Comparison of ENCODE assay signal across 19 mouse cellular contexts in the genomic region with DNA sequence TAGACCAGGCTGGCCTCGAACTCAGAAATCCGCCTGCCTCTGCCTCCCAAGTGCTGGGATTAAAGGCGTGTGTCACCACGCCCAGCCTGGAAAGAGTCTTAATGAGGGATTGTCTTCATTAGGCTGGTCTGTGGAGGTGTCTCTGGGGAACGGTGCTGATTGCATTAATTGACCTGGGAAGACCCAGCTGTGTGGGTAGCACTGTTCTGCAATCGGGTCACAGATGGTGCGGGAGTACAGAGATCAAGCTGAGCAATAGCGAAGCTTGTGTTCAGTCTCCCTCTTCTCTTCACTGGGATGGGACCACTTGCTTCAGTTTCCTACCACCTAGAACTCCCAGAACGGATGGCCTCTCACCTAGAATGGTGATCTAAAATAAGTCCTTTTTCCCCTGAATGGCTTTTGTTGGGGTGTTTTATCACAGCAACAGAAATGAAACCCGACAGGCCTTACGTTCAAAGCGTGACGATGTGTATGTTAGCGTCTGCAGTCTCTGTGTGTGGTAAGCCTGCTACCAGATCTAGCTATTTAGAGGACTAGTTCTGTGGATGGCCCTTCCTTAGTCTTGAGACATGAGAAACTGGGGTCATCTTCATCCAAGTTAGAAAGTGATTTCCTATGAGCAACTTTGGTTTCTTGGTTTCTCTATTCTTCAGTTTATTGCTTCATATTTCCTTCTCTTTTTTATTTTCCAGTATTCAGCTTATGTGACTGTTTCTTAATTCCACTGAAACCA. TPM values are rescaled to one million over a fixed set of nuclear protein-coding genes. Genes with fewer than 3 reads are reported as not detected.
"Had no signal": no experiment of that assay in that cellular context is flagged by ENCODE, and none has a peak within 500 bp of the region (broad histone marks: within the 10 kb centered on the region; RNA-seq: fewer than 3 reads in every experiment).

No protein-coding gene starts in this region.

- ATAC-seq: inflammation-experienced regulatory T-cells, adult 6 months; intestine, postnatal 0 days; midbrain, embryonic 15.5 days had no signal

- H3K36me3 ChIP-seq: limb, embryonic 12.5 days; lung, embryonic 15.5 days; midbrain, embryonic 15.5 days; neural tube, embryonic 13.5 days had no signal

- H3K9me3 ChIP-seq: limb, embryonic 12.5 days; lung, embryonic 15.5 days; midbrain, embryonic 10.5 days; midbrain, embryonic 15.5 days; neural tube, embryonic 13.5 days had no signal

- H3K27me3 ChIP-seq: limb, embryonic 12.5 days; lung, embryonic 15.5 days; midbrain, embryonic 15.5 days; neural tube, embryonic 13.5 days had no signal

- H3K4me1 ChIP-seq: limb, embryonic 12.5 days; lung, embryonic 15.5 days; midbrain, embryonic 10.5 days; midbrain, embryonic 15.5 days; neural tube, embryonic 13.5 days had no signal

- H3K4me2 ChIP-seq: limb, embryonic 12.5 days; lung, embryonic 15.5 days; midbrain, embryonic 15.5 days; neural tube, embryonic 13.5 days had no signal

- H3K9ac ChIP-seq: limb, embryonic 12.5 days; lung, embryonic 15.5 days; midbrain, embryonic 15.5 days; neural tube, embryonic 13.5 days had no signal

- H3K4me3 ChIP-seq: layer of hippocampus, adult 2 months; limb, embryonic 12.5 days; lung, embryonic 15.5 days; midbrain, embryonic 10.5 days; midbrain, embryonic 15.5 days; neural tube, embryonic 13.5 days had no signal

- H3K27ac ChIP-seq: layer of hippocampus, adult 2 months; limb, embryonic 12.5 days; lung, embryonic 15.5 days; macrophage; midbrain, embryonic 10.5 days; midbrain, embryonic 15.5 days; neural tube, embryonic 13.5 days; stomach, postnatal 0 days had no signal

- DNase-seq: kidney, adult 8-10 months; kidney, postnatal 10 days; kidney, postnatal 4 days; liver; lung, postnatal 14 days; right cerebral cortex, adult 18-20 months; thymus, postnatal 14 days had no signal

RNA-seq across cellular contexts. Expression of a gene that starts 7.0 kb away (rescaled TPM):
- polyA plus RNA-seq: inflammation-experienced regulatory T-cells, adult 6 months; intestine, postnatal 0 days; liver, embryonic 16.5 days; macrophage; stomach, postnatal 0 days had no signal

RNA-seq across cellular contexts. Expression of a gene that starts 20.5 kb away (rescaled TPM):
- total RNA-seq: layer of hippocampus, adult 2 months; left cerebral cortex, postnatal 36 days had no signal
- polyA plus RNA-seq: inflammation-experienced regulatory T-cells, adult 6 months; limb, embryonic 12.5 days; lung, embryonic 15.5 days; macrophage; midbrain, embryonic 10.5 days; midbrain, embryonic 15.5 days; neural tube, embryonic 13.5 days had no signal

RNA-seq across cellular contexts. Expression of a gene that starts 46.0 kb away (rescaled TPM):
- polyA plus RNA-seq: neural tube, embryonic 13.5 days had no signal
